ENCODE assay signal across 9 mouse cellular contexts in the genomic region with DNA sequence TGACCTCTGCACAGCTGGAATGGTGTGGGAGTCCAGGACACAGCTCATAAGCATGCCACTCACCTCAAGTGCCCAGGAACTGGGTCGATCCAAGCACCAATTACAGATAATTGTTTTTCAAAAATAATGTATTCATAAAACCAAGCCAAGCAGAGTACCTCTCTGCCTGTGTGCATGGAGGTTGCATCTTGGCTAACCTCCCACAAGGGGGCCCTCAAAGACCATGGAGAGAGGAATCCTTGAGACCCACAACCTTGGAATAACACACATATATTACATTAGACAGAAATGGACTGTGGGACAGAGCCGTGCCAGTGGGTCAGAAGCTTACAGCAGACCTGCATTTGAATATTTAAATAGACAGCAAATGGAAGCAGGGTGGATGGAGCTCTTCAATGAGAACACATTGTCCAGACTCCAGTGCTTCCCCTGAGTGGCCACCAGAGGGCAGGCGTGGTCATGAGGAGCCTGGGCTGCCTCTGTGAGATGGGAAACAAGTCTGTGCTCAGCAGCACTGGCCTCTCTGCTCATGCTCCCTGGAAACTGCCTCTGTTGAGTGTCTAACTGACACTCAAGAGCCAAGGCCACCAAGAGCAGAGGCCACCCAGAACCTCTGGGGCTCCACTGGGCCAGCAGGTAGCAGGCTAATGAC.
DNase-seq lines count a peak whose midpoint lies in the region; ATAC-seq and TF ChIP-seq lines count a peak whose summit lies in the region.
"Had no signal": no experiment of that assay in that cellular context is flagged by ENCODE, and none has a peak within 500 bp of the region (broad histone marks: within the 10 kb centered on the region; RNA-seq: fewer than 3 reads in every experiment).

No protein-coding gene starts in this region.

- ATAC-seq in neural tube, embryonic 13.5 days (ENCODE audit: low read depth): peak; percentile 61; the same call in 1 of the 2 replicates

- H3K9ac ChIP-seq in neural tube, embryonic 13.5 days: no peak overlapping the region

- TF ChIP-seq POLR2A in cortical plate, adult 2 months (IDR thresholded peaks at IDR 0.05; ENCODE audit: extremely low read depth, insufficient read depth, low read length): no peak

- no peaks in the 10 kb centered on the region for H3K4me1 ChIP-seq in cortical plate, adult 2 months (ENCODE audit: control insufficient read depth, insufficient read depth, low read length)
- no peaks in the 10 kb centered on the region for H3K4me1 ChIP-seq in neural tube, embryonic 13.5 days (replicated peaks)

- H3K4me3 ChIP-seq in cortical plate, adult 2 months (ENCODE audit: insufficient read depth, low read length): no peak overlapping the region
- no peak overlapping the region for H3K4me3 ChIP-seq in neural tube, embryonic 13.5 days
- H3K4me3 ChIP-seq: erythroblast, embryonic 14.5 days had no signal

- peak; percentile 75 for TF ChIP-seq CTCF in cortical plate, adult 2 months (IDR thresholded peaks at IDR 0.05; ENCODE audit: extremely low read depth, insufficient read depth, low read length)

- WGBS in neural tube, embryonic 13.5 days: 28% methylated on average over 3 of the region's 3 CpGs

- intact Hi-C loops in gastrocnemius, postnatal 36 days (cut with DNase I): no loop called here

- H3K36me3 ChIP-seq in neural tube, embryonic 13.5 days: no peaks in the 10 kb centered on the region

- H3K4me2 ChIP-seq in neural tube, embryonic 13.5 days: no peak overlapping the region

- no peaks in the 10 kb centered on the region for H3K27me3 ChIP-seq in neural tube, embryonic 13.5 days

- DNase-seq in A20 (ENCODE audit: low read depth, low spot score) (peak; percentile 78), adipocyte (ENCODE audit: low spot score) (peak; percentile 48), liver (peak; percentile 58)
- peak; percentile 36 to 46 for DNase-seq in gastrocnemius, postnatal 36 days
- peak; percentile 64 for DNase-seq in kidney, adult 9 months
- DNase-seq in thymus, postnatal 10 days (ENCODE audit: low spot score in 2 of 2): peak; percentile 38 to 75

- no peak overlapping the region for H3K27ac ChIP-seq in cortical plate, adult 2 months (ENCODE audit: insufficient read depth, low read length)
- no peak overlapping the region for H3K27ac ChIP-seq in neural tube, embryonic 13.5 days (replicated peaks)

- no peaks in the 10 kb centered on the region for H3K9me3 ChIP-seq in neural tube, embryonic 13.5 days
